Mouse (Mus musculus) right cerebral cortex, postnatal 36 days (tissue): ENCODE measurements at regions not wholly inside any gene's neighbourhood (a gene's known extent, or its start where the extent isn't known, plus 50 kb on each side); places are given as distances from the start of the nearest gene placed in this dataset.
A peak's percentile ranks its signal among the peaks of the same experiment; 100 is the strongest.

ENCODE experiments used
- DNase-seq, 2 experiments: peaks; one replicate each; pipeline ENCODE4 v3.0.0; 2022; ENCODE audit warnings: low spot score in 2 of 2, mixed read lengths in 1 of 2

DNA sequence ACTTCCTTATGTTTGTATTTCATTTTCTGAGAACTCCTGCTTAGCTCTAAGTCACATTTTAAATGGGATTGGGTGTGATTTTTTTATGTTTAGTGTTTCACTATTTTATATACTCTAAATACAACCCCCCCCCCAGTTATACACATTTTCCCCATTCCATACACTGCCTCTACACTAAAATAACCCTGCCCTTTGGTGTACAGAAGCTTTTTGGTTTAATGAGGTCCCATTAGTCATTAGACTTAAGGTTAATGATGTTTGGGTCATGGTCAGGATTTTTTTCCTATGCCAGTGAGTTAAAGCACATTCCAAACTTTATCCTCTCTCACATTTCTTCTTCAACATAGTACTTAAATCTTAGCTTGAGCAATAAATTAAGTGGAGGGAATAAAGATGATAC lies 149.2 kb downstream of the Tinag start:
- no peak for DNase-seq

DNA sequence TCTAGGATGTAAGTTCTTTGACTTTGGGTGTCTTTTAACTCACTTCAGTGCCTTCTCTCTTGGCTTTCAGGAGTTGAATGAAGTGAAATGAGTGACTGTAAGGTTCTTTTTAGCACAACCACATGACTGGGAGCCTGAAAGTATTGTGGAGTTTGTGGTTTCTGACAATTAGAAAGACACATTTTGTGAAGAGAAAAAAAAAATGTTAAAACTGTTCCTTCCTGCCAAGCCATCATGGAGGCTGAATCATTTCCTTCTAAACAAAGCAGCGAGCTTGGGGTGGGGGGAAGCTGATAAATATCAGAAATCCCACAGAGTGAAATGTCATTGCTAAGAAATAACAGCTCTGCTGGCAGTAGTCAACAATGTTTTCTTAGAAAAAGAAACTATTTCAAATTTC lies 163.8 kb downstream of the Tinag start:
- no peak for DNase-seq

DNA sequence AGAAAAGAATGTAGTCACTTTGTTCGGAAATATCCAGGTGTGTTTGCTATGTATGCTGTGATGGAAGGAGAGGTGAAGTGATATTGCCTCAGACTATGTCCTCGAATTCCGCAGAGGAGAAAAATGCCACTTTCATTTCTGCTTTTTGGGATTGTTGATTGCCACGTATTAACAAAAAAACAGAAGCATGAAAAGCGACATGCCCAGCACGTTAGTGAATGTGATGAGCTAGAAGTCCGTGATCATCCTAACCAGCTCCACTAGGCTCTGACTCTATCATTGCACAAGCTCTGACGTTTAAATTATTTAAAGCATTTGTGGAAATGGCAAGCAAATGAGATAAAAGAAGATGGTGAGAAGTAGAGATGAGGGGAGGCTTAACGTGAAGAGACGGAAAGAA lies 169.6 kb downstream of the Tinag start:
- DNase-seq = no peak

DNA sequence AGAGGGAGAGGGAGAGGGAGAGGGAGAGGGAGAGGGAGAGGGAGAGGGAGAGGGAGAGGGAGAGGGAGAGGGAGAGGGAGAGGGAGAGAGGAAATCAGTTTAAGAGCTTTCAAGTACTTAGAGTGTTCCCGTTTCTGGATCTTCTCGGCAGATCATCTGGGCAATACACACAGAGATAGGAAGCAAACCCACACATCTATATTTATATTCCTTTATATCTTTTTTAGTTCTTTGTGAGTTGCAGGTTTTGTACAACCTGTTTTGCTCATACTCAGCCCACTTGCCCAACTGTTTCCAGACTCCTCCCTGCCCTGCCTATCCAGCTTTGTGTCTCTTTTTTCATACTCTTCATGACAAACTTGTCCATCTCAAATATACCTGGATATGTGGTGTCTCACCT lies 173.2 kb downstream of the Tinag start:
- peak in 1 of 2 experiments; percentile 3 for DNase-seq

DNA sequence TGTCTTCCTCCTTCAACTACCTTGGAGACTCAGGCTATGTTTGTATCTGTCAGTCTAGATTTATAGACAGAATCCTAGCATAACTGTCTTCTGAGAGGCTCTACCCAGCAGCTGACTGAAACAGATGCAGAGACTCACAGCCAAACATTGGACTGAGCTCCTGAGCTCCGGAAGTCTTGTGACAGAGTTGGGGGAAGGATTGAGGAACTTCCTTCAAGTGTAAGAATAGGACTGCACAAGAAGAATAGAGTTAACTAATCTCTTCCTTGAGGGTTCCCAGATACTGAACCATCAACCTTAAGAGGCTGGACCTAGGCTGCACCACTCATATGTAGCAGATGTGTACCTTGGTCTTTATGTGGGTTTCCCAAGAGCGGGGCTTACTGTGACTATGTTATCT lies 176.0 kb downstream of the Tinag start:
- DNase-seq = no peak

DNA sequence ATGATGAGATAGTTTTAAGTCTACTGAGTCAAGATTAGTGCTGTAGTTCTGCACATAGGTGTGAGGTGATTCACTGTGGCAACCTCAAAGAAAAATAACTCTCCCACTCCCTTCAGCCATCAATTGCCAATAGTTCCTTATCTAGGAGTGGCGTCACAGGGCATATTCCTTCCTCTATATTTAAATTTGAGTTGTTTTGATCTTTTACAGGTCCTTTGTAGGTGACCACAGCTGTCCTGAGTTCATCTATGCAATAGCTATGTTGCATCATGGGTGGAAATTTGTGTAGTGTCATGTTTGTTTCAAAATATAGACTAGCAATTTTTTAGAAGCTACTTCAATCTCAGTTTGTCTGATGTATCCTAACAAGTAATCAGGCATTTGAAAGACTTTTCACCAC lies 177.0 kb downstream of the Tinag start:
- DNase-seq = no peak

DNA sequence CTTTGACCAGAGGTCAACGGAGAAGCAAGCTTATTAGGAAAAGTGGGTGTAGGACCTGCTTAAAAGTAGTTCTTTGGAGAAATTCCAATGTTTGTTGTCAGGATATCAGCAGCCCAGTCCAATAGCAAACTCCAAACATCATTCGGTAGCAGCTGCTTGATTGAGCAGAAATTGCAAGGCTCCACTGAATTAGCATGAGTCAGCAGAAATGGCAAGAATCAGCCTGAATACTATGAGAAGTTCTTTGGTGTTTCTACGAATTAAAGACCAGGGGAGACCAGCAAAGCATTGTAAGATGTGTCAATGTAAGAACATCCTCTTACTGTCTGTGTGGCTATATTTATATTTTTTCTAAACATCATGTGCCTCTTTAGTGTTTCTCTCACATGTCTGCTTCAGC lies 223.4 kb downstream of the Tinag start:
- no peak for DNase-seq

DNA sequence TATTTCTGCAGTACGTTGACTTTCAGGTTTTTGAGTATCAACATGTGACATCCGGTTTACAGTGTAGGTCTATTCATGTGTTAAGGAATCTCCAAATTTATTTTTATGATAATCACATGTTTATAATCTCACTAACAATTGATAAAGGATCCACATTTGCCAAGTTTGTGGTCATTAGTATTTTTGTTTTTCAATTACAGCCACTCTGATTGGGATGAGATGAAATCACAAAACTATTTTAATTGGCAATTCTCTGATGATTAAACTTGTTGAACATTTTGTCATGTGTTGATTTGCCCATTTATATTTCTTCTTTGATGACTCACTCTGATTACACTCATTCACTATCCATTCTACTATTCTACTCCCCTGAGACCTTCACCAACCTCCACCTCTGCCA lies 228.0 kb upstream of the Fam83b start:
- DNase-seq = no peak

DNA sequence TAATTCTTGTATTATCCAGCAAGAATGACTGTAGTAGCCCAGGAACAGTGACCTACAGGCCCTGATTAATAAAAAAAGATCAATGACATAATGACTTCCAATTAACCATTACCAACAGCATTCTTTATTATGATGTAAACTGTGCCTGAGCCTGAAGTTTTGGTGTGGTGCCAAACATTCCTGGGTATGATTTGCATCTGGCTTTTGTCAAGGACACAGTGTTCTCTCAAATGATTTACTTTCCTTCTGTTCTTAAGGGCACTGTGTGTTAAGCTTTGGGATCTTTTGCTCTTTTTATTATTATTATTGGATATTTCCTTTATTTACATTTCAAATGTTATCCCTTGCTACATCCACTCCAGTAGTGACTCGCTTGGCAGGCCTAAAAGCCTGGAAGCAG lies 221.7 kb upstream of the Fam83b start:
- no peak for DNase-seq
